Mouse (Mus musculus) heart, adult 8-10 months (tissue): ENCODE measurements around the gene Lpar1. TPM values are rescaled to one million over a fixed set of nuclear protein-coding genes. Genes with fewer than 3 reads are reported as not detected.
"Not testable (repeated sequence)": the region's sequence is repeated elsewhere in the genome, so short reads cannot be mapped to it uniquely, and the experiment has no call there.

Experiments used
- DNase-seq: peaks from one replicate; pipeline ENCODE4 v3.0.0; 2022; ENCODE audit warnings: low spot score
- total RNA-seq, 4 experiments: library from RNA; stranded (reverse); gene quantifications; 2 replicates each; pipeline ENCODE4 v1.2.4; 2022

Lpar1 gene
- total RNA-seq, 4 experiments from 2014 or later, result 5.8 to 8.2 (median 7.0) TPM

DNA sequence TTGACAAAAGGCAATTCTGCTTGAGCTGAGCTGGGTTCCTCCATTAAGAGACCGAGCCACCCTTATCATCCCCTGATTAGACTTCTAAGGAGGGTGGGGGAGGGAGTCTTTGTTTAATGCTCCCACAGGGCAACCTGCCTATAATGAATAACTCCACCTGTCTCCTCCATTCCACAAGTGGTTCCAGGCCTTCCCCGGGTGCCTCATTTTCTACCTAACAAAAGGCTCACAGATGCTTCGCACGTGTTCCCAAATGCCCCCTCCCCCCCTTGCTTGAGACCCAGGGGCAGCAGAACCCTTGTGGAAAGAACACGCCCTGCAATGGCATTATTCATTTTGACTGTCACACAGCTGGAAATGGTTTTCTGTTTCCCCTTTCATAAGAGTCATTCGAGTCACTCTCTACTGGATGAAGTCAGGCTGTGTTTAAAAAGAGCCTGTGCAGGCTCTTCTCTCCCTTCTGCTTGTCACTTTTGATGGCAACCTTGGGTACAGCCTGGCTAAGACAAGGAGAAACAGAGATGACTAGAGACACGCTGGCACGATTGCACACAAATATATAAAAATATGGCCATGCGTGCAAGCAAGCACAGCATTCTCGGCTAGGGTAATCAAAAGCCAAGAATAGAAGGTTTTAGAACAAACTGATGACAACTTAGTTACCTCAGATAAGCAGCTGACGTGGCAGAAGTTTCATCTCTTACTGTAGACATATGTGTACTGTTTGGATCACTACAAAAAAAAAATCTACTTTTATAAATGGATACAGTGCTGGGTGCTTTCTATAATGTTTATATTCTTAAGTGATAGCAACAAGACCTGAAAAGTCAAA, 7.0 kb downstream of the Lpar1 start:
- DNase-seq, result no peak

DNA sequence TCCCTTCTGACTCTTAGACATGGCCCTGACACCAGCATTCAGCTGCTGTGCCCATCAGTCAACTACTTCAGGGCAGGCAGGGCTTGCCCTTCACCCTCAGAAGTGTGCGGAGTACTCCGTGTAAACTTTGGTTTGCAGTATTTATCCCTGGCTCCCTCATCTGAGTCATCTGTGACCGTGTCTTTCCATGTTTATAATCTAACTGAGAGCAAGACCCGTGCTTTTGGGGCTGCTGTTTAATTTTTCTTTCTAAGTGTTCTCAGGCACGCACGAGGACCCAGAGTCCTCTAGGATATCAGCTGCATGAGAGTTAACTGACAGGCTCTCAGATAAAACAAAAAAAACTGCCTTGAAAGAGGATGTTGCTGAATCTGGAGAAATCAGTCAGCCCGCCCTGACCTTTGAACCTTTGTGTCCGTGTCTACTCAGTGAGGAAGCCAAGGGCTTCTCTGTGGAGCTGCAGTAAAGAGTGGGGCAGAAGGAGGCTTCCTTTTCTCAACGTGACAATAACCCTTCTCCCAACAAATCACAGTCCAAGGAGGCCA, 7.7 kb downstream of the Lpar1 start:
- DNase-seq, result peak; percentile 30

- DNase-seq, result no peak
Measured at GRCm38 (mm10) chr4:58543171-58543570, 10.5 kb downstream of the Lpar1 start.

- not testable (repeated sequence) for DNase-seq
Measured at GRCm38 (mm10) chr4:58542656-58543055, 11.0 kb downstream of the Lpar1 start.

DNA sequence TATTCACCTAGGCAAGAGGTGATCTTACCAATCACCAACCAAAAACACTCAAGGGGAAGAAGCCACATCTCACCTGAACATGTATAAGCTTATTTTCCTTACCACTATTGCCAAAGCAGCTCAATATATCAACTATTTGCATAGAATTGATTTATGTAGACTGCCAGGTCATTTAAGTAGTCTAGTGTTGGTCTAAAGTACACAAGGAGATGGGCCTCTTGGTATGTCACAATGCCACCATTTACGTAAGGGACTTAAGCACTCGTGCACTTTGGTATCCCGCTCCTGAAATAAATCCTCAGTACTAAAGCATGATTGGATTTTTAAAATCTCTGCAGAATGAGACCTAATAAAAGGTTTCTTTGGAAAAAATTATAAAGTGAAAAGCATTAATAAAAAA, 12.9 kb downstream of the Lpar1 start:
- DNase-seq, result no peak

GRCm38 (mm10) chr4:58540385-58540784, 13.3 kb downstream of the Lpar1 start:
- DNase-seq, result no peak

- DNase-seq, result no peak
Measured at GRCm38 (mm10) chr4:58538696-58539095, 15.0 kb downstream of the Lpar1 start.

- DNase-seq, result no peak
Measured at GRCm38 (mm10) chr4:58535754-58536153, 17.9 kb downstream of the Lpar1 start.

DNA sequence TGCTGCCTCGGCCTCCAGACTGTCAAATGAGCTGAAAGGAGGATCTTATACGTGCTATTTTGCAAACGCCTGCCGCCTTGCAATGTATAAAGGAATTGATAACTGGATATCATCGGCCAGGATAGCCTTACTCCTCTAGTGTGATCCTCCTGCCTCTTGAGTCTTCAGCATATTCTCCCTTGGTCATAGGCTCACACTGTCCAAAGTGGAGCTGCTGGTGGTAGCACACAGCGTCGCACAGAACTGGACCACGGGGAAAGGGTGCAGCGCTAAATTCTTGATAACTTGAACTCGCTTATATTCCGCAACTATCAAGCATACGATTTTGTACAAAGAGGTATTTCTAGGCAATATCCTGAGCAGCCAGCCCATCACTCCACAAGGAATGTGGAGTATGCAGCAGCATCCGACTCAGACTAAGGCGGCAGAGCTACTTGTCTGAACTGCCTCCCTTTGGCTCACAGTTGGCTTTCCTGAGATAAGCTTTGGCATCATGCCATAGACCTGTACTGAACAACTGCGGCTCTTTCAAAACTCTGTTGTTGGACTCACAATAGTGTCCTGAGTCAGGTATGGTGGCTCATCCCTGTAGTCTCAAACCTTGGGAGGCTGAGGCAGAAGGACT, 18.9 kb downstream of the Lpar1 start:
- no peak for DNase-seq

DNA sequence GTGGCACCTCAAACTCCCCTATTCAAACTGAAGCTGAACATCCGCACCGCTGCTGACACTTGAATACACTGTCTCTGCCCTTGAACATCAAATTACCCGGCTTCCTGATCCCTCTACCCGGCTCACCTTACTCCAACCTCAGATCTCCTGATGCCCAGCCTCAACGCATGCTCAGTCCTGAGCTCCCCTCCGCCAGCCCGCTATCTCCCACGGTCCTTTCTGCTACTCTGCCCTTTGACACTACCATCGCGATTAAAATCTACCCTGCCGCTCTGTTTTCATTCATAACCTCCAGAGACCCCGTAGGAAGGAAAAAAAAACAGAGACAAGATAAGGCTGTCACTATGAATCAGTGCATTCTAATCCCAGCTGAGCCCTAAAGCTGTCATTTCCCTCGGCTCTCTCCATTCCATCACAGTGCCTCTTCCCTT, 19.5 kb downstream of the Lpar1 start:
- no peak for DNase-seq

GRCm38 (mm10) chr4:58533519-58533918, 20.2 kb downstream of the Lpar1 start:
- DNase-seq, result no peak

- no peak for DNase-seq
Measured at GRCm38 (mm10) chr4:58532326-58532725, 21.4 kb downstream of the Lpar1 start.

- no peak for DNase-seq
Measured at GRCm38 (mm10) chr4:58530706-58531105, 23.0 kb downstream of the Lpar1 start.

DNA sequence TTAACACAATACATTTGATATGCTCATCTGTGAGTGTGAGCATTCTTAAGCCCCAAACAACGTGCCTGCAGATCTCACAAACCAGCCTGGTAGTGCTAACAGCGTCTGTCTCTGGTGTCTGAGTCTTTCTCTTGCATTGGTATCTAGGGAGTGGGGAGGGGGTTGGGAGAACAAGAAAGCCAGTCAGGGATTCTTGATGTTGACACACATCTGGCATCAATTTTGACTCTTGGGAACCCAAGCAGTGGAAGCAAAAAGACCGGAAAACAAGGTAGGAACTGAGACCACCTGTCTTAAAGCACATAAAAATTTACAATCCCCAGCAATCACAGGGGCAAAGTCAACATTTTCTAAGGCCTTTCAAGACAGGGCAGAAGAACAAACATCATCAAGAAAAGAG, 23.4 kb downstream of the Lpar1 start:
- DNase-seq, result no peak

GRCm38 (mm10) chr4:58527852-58528251, 25.8 kb downstream of the Lpar1 start:
- no peak for DNase-seq

DNA sequence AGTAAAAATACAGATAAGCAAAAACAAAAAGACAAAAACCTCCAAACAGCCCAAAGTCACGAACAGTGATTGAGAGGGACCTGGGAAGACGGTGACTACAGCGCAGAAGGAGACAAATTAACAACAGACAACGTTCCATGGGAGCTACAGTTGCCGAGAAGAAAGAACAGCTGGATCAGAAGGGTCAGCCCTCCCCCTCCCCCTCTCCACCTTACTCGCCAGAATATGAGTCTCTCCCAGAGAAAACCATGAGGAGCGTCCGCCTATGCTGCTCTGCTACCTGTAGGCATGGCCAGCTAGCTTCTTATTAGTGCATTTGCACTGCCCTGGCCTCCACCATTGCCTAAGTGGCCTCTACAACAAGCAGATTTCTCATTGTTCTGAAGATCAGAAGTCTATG, 32.6 kb downstream of the Lpar1 start:
- DNase-seq, result no peak

- no peak for DNase-seq
Measured at GRCm38 (mm10) chr4:58520531-58520930, 33.2 kb downstream of the Lpar1 start.

DNA sequence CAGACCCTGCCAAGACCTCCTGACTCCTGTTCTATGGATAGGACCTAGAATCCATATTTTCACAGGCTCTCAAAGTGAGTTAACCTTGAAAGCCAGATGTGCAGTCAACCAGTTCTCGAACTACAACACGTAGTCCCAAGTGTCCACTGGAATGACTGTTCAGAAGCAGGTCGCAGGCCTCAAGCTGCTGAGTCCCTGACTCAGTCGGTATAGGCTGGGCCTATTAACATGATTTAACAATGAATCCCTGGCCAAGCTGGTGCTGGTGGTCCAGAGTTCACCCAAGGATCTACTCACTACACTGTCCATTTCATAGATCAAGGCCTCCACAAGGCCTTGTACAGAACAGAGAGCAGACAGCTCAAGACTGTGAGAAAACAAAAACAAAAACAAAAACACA, 33.8 kb downstream of the Lpar1 start:
- no peak for DNase-seq

DNA sequence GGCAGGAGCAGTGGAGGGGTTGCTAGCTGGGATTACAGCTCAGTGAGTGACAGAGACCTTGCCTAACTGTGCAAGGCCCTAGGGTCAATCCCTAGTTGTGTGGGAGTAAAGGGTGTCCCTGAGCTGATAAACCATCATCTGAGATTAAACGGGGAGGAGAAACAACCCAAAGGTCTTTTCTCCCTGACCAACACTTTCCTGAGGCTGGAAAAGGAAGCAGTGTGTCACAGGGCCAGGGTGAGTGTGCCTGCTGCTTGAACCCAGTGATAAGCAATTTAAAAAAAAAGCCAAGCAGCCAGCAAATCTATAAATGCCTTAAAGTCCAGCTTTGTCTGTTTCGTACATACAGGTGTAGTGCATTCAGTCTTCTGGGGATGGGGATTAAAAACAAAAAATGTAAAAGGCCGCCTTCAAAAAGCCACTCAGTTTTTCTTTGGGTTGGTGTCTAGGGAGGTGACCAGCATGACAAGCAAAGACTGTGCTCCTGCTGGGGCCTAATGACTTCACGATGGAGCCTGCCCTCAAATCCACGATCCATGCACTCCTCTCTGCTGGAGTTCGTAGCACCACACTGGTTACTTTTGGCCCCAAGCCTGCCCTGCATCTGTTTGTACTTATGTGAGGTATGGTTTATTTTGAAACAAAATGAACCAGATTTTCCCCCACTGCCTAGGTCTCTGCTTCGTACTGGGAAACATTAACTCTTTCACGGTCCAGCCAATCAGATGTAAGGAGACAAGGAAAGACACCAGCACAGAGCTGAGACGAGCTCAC, 35.3 kb downstream of the Lpar1 start:
- DNase-seq, result no peak

GRCm38 (mm10) chr4:58516810-58517209, 36.9 kb downstream of the Lpar1 start:
- DNase-seq, result no peak

DNA sequence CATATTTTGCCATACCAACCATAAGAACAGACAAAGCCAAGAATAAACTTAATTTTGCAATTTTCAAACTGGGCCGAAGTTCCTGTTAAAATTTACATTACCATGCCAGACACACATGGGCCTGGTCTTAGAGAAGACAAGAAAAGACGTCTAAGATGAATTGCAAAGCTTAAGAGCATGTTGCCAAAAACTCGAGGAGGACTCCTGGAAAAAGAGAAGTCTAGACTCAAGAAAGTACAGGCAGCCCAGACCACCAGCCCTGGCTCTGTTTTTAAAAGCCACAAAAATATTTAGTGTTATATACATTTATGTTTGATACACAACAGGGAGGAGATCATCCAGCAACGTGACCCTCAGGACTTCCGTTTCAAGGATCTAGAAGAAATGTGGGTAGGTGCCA, 37.5 kb downstream of the Lpar1 start:
- no peak for DNase-seq

GRCm38 (mm10) chr4:58511554-58511953, 42.1 kb downstream of the Lpar1 start:
- no peak for DNase-seq
